Mouse (Mus musculus) CD4-positive helper T cell, adult 2 months (primary cell): ENCODE measurements around the gene Fam72a.

Experiments
- DNase-seq: peaks from one replicate; pipeline ENCODE4 v3.0.0-alpha.2; 2012; ENCODE audit warnings: low read depth, missing footprints, low spot score

Gene Fam72a

DNA sequence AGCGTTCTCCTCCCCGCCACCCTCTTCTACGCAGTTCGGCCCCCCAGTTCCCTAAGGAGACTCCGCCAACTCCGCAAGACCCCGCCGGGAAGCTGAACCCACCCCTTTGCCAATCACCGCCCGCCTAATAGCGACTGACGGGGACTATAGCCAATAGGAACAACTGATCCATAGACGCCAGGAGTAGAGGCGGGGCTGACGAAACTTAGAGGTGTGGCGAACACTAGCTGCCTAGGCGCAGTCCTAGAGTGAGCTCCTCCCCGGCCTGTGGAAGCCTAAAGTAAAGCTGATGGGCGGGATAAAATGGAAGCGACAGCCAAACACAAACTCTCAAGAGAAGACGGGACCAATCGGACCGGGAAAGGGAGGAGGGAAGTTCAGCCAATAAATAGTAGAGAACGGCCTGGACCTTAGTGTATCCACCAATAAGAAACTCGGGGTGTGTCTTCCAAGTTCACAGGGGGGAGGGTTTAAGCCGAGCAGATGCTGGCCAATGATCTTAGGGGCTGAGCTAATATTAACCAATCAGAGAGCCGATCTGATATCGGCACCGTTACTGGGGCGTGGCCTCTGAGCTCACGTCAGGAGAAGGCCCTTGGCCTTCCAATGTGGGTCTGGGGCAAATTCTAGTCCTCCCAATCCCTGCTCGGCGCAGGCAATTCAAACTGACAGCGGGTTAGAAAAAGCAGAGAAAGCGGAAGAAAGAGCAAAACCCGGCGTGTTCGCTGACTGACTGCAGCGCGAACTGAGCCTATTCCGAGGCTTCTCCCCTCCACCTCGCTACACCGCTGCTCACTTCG is at the start of gene Fam72a, which contains the start of gene Srgap2:
Gene Fam72a (plus strand): TSS at position 623 of the 800 bp plus-strand sequence.
Gene Srgap2 (minus strand): TSS at position 72 of the 800 bp plus-strand sequence.
- DNase-seq: peak; percentile 100

DNA sequence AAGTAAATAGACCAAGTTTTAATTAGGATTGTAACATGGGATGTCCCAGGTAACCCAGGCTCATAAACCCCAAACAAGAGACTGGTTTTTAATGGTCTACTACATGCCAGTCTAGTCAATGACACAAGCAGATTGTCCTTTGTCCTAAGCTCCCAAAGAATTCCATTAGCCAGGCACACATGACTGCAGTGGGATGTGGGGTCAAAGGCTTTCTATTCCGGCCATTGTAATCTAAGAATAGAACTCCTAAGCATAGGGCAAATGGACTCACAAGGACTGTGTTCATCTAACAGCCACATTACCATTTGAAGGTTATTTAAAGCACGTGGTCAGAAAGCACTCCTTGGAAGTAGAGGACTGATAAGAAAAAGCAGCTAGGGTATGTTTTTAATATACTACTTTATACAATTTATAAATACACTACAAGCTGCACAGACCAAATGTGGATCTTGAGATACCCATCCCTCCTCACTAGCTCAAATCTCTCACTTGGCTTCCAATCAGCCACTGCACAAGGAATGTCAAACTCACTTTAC is 48.9 kb upstream of the Fam72a start:
- no peak for DNase-seq

DNA sequence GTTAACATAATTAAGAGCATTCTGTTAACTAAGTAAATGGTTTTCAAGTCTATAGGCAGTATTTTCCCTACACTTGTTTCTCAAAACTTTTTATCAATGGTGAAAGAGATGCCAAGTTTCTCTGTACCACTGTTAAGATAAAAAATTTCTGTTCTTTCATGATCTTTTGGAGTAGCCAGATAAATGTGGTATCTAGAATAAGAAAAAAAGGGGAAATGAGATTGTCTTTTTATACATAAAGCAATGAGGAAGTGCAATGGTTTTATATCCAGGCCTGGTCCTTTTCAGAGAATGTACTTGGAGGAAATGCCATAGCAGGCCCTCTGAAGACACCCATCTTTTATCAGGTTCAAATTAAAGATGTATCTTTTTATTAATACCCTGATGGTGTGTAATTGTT is 46.3 kb upstream of the Fam72a start:
- no peak for DNase-seq

DNA sequence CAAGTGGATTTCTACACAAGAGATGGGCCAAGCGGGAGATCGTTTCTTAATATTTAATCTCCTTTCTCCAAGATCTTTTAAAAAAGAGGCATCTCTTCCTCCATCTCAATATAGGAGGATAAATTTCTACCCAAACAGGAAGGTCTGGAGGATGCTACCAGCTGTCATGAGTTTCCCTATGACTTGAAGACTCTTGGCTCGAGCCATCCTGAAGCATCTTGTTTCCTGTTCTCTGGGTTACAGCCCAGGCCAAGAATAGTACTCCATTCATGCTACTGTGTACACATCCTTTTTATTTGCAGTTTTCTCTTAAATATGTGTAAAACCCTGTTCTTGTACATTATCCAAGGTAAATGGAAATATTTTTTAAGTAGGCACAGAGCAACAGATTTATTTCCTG is 45.5 kb upstream of the Fam72a start:
- no peak for DNase-seq

DNA sequence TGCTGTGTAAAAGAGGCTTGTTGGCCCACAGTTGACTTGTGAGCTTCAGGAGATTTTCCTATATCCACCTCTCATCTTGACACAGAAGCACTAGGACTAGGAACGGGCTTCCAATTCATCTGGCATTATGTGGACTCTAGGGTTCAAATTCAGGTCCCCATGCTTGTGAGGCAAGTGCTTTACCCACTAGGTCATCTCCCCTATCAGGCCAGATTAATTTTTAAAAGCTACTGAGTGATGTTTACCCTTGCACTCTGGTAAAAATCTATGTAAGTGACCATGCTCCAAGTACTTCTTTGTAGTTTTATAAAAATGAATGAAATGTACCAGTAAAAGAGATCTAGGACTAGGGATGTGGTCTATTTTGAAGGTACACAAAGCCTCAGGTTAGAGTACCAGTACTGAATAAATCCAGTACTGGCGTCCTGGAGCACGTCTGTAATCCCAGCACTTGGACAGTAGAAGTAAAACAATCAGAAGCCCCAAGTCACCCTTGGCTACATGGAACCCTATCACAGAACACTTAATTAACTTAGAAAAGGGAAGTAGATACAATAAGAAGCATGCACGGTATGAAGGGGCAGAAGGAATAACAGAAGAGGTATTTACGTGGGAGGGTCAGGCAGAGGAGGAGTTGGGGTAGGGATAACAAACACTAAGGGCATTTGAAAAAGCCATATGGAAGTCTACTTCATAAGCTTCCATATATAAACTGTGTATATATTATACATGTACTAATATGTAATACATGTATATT is 41.4 kb upstream of the Fam72a start:
- DNase-seq: no peak

DNA sequence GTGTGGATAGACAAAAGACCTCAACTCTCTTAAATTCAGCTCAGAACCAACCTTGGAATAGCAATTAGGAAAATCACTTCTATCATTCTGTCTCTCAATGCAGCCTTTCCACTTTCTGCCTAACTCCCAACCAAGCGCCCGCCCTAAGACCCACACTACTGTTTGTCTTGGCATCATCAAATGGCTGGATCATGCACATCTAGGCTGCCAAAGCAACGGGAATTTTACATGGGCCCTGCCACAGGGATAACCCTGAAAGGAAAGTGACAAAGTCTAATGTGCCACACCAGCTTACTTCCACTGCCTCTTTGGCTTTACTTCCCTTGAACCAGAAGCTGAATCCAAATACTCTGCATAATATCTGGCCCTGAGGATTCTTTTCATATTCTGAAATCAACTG is 38.4 kb upstream of the Fam72a start:
- DNase-seq: no peak

DNA sequence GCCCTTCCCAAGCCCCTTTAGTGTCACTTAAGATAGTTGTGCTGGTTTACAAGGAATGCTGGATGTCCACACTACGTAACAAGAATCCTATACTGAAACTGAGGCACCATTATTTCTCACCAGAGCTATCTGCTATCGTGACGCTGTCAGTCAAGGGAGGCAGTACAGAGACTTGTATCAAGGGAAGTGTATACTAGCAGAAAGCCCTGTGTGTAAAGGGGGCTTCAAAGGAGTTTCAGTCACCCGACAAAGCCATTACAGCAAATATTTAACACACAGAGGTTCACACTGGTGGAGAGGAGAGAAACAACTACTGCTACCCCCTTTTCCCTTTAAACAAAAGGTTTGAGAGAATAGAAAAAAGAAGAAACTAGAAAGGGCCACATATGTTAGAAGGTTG is 36.1 kb upstream of the Fam72a start:
- DNase-seq: no peak

DNA sequence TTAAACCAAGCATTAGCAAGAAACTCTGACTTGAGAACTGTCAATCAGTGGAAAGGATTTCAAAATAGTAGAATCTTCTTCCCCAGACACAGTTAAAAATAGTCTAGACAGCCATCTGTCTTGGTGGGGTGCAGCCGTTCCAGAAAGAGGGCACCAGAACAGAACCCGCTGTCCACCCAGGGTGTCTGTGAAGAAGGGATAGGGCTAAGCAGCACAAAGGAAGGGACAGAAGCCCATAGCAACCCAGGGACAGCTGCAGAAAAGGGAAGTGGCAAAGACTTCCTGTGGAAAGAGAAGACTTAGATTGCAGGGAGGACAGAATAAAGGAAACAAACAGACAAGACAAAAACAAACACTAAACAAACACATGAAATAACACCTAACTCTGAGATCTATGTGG is 35.3 kb upstream of the Fam72a start:
- peak; percentile 16 for DNase-seq

DNA sequence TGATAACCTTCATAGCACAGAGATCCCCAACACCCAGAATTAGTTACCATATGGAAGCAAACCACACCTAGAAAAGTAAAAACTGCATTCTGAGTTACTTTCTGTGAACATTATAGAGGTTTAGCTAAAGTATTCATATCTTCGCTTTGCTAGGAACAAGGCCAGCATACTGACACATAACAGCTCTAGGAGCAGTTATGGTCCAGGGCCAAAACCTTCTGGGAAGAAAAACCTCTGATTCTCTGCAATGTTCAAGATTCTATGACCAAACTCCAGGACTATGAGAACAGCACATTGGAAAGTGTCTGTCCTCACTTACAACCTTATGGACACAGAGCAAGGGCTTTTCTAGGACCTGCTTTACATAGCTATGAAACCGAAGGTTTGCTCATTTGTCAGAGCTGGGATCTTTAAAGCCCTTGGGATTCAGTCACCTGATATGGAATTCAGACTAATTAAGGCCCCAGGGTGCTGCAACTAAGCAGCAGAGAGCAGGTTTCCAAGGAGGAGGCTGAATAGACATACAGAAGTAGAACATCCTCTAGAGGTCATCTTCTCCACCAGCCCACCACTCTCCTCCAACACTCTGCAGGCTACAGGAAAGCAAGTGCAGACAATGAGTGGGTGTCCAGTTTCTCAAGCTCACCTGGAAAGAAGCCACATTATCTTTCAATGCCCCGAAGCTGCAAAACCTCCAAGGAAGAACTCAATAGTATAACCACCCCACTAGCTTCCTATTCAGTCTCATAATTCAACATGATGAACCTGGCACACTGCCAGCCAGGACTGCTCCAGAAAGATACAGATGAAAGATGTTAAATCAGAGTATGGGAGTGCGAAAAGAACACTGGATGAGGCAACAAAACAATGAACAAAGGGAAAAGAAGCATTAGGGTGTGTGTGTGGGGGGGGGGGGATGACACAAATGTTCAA is 33.5 kb upstream of the Fam72a start:
- DNase-seq: no peak

DNA sequence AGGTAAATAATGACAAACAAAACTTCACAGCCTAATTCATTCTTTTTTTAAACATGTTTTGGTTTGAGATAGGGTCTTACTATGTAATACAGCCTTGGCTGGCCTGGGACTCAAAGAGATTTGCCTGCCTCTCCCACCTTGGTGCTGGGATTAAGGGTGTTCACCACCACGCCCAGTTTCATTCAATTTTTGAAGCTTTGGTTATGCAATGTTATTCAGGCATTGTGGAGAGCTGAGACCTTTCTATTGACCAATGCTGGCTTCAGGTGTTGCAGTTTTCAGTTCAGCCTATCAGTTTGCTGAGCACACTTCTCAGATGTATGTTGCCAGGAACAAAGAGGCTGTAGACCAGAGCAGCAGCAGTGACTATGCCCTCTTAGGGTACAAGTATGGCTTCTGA is 29.5 kb upstream of the Fam72a start:
- DNase-seq: no peak

DNA sequence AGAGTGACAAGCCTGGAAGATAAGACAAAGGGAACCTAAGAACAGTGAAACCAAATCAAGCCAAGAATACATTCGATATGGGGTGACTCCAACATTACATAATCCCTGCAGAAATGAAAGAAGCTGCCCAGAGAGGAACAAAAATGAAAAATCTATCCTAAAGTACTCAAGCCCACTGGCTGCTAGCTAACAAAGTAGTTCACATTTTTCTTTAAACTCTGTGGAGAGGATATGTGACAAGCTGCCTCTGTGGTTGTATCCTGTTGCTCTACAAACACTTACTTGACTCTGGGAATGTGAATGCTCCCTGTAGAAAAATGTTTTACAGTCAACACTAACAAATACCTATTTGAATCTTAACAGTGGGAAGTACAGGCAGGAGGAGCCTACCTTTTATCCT is 26.0 kb upstream of the Fam72a start:
- no peak for DNase-seq

DNA sequence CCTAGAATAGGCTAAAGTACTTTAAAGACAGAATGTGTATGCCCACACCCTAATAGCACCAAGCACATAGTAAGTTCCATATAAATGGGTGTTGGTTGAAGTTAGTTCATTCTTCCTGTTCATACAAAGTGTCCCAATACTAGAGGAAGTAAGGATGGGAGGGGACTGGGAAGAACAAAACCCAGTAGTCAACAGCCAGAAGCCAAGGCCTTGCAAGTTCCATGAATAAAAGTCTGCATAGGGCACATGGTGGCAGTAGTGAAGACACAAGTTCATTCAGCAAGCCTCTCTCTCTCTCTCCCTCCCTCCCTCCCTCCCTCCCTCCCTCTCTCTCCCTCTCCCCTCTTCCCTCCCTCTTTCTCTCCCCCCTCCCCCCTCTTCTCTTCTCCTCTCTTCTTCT is 16.6 kb upstream of the Fam72a start:
- DNase-seq: no peak

DNA sequence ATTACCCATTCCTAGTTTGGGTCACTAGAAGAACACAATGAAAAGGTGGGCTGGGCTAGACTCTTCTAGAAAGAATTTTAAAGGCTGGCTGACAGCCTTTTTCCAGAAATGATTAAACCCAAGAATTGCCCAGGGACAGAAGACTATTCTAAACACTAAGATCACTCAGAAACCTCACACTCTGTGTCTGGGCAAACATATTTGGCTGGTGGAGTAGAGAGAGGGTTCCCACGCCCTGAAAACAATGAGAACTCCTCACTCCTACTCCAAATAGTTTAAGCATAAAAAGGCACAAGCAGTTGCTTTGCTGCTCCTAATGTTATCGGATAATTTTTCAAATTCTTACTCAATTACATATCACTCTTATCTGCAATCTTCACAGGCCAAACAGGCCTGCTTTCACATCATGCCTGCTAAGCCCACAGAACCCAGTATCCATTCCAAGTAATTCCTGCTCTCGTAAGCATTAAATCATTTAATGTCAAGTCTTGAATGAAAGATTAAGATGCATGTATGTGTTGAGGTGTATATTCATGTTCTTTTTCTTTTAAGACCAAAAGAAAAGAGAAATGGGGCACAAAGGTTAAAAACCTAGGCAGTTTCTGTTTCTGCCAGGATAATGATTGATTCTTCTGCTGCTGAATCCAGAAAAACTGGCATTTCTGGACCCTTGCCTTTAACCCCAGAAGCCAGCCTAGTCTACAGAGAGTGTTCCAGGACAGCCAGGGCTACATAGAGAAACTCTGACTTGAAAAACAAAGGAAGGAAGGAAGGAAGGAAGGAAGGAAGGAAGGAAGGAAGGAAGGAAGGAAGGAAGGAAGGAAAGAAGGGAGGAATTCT is 15.8 kb upstream of the Fam72a start:
- no peak for DNase-seq

DNA sequence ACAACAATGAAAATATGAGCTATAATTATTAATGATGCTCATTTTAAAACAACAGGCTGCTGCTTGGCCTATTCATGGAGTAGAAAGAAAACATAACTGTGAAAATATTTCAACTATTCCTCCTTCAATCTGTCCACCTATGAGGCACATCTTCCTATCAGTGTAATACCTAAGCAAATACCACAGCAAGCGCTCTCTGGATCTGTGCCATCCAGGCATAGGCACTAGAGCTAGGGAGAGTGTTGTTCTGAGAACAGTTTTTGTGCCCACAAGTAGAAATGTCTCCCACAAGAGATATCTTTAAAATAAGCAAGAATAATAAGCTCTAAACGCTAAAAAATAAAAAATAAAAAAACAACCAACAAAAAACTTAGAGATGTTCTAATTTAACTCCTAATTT is 14.6 kb upstream of the Fam72a start:
- no peak for DNase-seq

DNA sequence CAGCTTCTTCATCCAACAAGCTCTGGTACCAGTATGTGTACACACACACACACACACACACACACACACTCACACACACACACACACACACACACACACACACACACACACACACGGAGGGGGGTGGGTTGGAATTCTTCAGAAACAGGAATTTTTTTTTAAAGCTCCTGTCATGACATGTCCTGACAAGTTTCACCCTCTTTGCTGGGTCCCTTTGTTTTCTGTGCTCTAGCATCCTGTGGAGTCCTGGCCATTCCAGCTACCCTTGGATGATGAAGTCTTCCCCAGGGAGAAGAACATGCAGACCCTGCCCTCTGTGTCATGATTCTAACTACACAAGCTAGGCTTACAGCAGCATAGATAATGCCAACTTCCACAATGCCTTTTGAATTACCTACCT is 13.5 kb upstream of the Fam72a start:
- no peak for DNase-seq

DNA sequence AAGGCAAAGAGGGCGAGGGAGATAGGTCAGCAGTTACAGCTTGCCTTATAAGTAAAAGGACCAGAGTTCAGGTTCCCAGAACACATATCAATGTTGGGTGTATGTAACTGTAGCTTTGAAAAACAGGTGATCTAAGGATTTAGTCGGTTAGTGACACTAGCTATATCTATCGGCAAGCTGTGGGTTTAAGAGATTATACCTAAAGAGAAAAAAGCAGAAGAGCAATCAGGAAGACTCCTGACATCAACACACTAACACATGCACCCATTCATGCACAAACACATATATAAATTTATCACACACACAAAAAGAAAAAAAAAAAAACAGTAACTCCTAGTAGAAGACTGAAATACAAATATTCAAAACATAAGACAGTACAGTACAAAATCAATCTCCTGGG is 11.1 kb upstream of the Fam72a start:
- no peak for DNase-seq

DNA sequence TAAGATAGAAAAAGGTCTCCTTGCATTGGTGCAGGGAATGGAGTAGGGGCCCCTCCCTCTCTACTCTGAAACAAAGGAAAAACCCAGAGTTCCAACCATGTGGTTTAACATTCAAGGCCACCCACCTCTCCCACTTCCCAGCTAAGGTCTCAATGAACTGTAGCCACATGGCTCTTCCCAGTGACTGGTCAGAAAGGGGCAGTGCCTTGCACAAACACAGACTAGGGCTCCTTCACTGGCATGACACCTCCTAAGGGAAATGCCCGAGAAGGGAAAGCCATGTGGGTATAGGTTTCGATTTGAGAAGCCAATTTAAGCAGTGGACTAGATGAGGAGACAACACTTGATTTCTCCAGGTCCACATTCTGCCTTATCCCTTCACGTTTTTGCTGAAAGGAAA is 3.9 kb upstream of the Fam72a start:
- no peak for DNase-seq

DNA sequence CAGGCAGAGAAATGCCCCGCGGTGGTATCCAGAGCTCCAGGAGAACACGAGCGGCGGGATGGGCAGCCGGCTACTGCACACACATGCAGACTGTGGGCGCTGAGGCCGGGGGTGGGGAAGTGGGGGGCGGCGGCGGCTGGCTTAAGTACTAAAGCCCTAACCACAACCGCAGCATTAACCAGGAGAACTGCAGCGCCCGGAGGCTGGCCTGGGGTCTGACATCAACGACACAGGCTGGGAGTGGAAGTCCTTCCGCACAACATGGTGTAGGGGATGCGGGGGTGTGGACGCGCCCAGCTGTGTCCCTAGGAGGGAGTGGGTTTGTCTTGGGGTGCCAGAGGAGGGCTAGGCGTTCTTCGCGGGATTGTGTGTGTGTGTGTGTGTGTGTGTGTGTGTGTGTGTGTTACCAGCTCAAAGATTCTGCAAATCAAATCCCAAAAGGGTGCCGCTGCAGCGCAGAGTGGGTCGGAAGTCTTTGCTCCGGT is 2.6 kb upstream of the Fam72a start:
- DNase-seq: peak; percentile 58

DNA sequence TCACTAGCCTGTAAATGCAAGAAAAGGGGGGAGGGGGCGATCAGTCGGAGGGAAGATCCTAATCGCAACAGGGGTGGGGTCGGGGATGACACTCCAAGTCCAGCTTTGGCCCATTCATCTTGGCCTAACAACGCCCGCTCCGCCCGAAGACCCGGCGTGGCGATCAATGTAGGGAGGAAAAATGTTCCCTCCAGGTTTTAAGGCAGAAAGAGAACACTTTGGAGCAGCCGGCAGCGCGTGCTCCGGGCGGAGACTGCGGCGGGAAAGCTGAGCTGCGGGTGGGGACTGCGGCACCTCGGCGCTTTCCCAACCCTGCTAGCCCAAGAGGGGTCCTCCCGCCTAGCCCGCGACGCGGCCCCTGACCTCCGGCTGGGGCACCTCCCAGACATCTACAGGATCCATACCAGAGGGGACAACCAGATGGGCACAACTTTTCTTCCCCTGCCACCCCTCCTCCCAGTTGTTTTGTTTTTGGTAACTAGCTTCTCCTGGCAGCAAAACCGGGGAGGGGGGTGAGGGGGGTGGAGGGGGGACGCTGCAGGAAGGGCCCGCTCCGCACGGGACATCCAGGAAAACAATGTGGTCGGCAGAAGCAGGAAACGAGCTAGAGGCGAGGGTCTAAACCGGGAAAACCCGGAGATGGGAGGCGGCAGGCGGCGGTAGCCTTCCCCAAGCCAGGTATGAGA is 2.0 kb upstream of the Fam72a start:
- peak; percentile 38 for DNase-seq
